Mouse (Mus musculus) kidney, embryonic 14.5 days (tissue): ENCODE measurements around the gene Zfhx3. TPM values are rescaled to one million over a fixed set of nuclear protein-coding genes. Genes with fewer than 3 reads are reported as not detected.
A peak's percentile ranks its signal among the peaks of the same experiment; 100 is the strongest.

Source experiments
- ATAC-seq: fragments of 200-750 bp; cut with Nextera tagmentation; 2 replicates; pipeline ENCODE4 v1.8.0; 2017; ENCODE audit warnings: moderate number of reproducible peaks, mild to moderate bottlenecking, moderate TSS enrichment, moderate library complexity; ENCODE audit not compliant: low FRiP score, low TSS enrichment
- H3K27ac ChIP-seq: fragments of 300-500 bp; sonication (generic); 2 replicates; pipeline ENCODE4 v1.5.1; 2014; ENCODE audit warnings: low read depth, mild to moderate bottlenecking, low read length, moderate library complexity, mixed read lengths
- H3K27me3 ChIP-seq: fragments of 300-500 bp; sonication (generic); 2 replicates; pipeline ENCODE4 v1.6.1; 2014; ENCODE audit warnings: mild to moderate bottlenecking, low read length; ENCODE audit not compliant: control insufficient read depth, insufficient read depth
- H3K36me3 ChIP-seq: fragments of 300-500 bp; sonication (generic); 2 replicates; pipeline ENCODE4 v1.6.1; 2014; ENCODE audit warnings: low read length, mixed read lengths; ENCODE audit not compliant: control insufficient read depth, insufficient read depth
- H3K4me1 ChIP-seq: fragments of 300-500 bp; sonication (generic); 2 replicates; pipeline ENCODE4 v1.6.1; 2014; ENCODE audit warnings: low read length, mixed read lengths; ENCODE audit not compliant: control insufficient read depth, insufficient read depth
- H3K4me2 ChIP-seq: fragments of 300-500 bp; sonication (generic); replicated peaks from 2 replicates; pipeline ENCODE4 v1.6.1; 2014; ENCODE audit warnings: low read depth, mild to moderate bottlenecking, low read length
- H3K4me3 ChIP-seq: fragments of 300-500 bp; sonication (generic); 2 replicates; pipeline ENCODE4 v1.5.1; 2014; ENCODE audit warnings: mild to moderate bottlenecking, low read length
- H3K9ac ChIP-seq: fragments of 300-500 bp; sonication (generic); 2 replicates; pipeline ENCODE4 v1.6.1; 2014; ENCODE audit warnings: low read depth, mild to moderate bottlenecking, low read length, moderate library complexity
- H3K9me3 ChIP-seq: fragments of 300-500 bp; sonication (generic); 2 replicates; pipeline ENCODE4 v1.6.1; 2016; ENCODE audit warnings: low read length; ENCODE audit not compliant: control insufficient read depth
- WGBS: fragments of 180-500 bp; shearing (Covaris S2); extraction: QIAGEN DNeasy Blood & Tissue Kit; methylation state at CpG from one replicate; pipeline ENCODE4 v1.1.7; 2014; 5-methylcytosine and 5-hydroxymethylcytosine counted together
- polyA plus RNA-seq: library from polyadenylated mRNA; unstranded; fragments of >200 nt; fragmentation: Nextera tagmentation; extraction: Ambion mirVana; gene quantifications from 2 replicates; pipeline ENCODE4 v1.2.1, GENCODE M21; 2014

The Zfhx3 gene
- polyA plus RNA-seq, 1 experiment from 2014 or later: 11.7 TPM

DNA sequence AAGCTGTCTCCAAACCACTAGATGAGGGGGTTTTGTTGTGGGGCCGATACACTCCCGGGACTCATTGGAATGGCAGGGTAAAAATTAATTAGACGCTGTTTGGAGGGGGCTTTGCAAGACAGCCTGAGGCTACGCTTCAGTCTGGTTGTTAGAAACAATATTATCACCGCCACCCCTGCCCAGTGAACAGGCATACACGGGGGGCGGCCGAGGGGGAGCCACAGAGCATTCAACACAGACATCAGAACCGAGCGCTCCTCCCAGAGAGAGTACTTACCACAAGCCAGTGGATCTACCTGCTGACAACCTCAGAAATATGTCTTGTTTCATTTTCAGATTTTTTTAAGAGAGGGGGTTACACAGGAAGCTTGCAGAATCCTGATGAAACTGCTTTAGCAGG lies 635.9 kb downstream of the Zfhx3 start:
- Histone ChIP-seq H3K27me3 (no peaks in the 10 kb centered on the region), H3K9ac (no peak overlapping the region), H3K36me3 (no peaks in the 10 kb centered on the region), H3K4me1 (no peaks in the 10 kb centered on the region; the same call in 1 of the 2 replicates), H3K9me3 (no peaks in the 10 kb centered on the region), H3K27ac (no peak overlapping the region), H3K4me2 (no peak overlapping the region), H3K4me3 (no peak overlapping the region)
- ATAC-seq: peak; percentile 28; the same call in 1 of the 2 replicates
- 60% methylated on average over 10 of the region's 10 CpGs for WGBS

DNA sequence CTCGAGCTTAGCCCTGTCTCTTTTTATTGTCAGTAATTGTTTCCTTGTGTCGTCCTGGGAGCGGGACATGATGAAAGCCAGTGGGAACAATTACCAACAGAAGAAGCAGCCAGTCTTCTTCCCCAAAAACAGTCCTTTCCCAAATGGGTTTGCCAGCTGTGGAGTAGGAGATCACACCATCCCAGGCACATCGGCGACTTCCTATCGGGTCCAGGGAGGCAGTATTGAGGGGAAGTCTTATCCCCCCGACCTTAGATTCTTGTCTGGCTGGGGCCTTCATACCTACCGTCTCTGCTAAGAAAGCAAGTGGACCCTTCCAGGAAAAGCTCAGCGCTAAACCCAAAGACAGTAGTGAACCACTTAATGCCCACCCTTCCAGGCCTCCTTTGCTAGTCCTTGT lies 637.4 kb downstream of the Zfhx3 start:
- Histone ChIP-seq H3K36me3 (no peaks in the 10 kb centered on the region), H3K4me3 (no peak overlapping the region), H3K9me3 (no peaks in the 10 kb centered on the region), H3K27me3 (no peaks in the 10 kb centered on the region), H3K27ac (no peak overlapping the region), H3K4me2 (no peak overlapping the region), H3K4me1 (no peaks in the 10 kb centered on the region; the same call in 1 of the 2 replicates), H3K9ac (no peak overlapping the region)
- no peak for ATAC-seq
- WGBS: 49% methylated on average over 9 of the region's 9 CpGs

DNA sequence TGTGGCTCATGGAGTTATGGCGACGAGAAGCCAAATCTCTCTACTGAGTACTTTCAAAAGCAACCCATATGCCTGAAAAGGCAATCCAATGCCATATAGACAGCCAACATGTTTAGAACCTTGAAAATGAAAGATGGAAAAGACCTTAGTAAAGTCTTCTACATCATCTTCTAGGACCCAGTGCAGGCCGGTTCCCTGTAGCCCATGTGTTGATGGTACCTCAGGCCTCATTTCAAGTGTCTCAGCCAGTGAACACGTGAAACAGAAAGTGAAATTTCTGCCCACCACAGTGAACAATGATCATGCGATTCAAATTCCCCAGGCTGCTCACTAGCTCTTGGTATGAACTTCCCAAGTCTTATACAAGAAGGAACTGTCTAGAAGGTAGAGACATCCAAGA lies 637.9 kb downstream of the Zfhx3 start:
- Histone ChIP-seq H3K27me3 (no peaks in the 10 kb centered on the region), H3K4me3 (no peak overlapping the region), H3K36me3 (no peaks in the 10 kb centered on the region), H3K4me2 (no peak overlapping the region), H3K9ac (no peak overlapping the region), H3K9me3 (no peaks in the 10 kb centered on the region), H3K4me1 (no peaks in the 10 kb centered on the region; the same call in 1 of the 2 replicates), H3K27ac (no peak overlapping the region)
- no peak for ATAC-seq
- WGBS: 92% methylated on average over 5 of the region's 5 CpGs

DNA sequence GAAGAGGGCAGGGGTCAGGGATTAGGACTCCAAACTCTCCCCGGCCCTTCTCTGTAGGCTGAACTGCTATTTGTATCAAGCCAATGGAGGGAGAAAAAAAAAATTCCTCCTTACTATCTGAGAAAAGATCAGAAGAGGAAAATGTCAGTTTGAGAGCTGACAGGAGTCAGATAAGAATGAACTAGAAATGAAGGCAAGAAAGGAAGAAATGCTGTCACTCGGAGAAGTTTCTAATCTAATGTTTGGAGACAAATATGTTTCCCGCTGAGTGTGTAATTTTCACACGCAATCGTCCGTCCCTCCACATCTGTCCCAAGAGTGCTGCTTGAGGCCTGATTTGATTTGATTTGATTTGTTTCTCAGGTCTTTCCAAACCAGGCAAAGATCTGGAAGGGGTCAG lies 639.1 kb downstream of the Zfhx3 start:
- ATAC-seq: no peak
- Histone ChIP-seq H3K9me3 (no peaks in the 10 kb centered on the region), H3K9ac (no peak overlapping the region)

DNA sequence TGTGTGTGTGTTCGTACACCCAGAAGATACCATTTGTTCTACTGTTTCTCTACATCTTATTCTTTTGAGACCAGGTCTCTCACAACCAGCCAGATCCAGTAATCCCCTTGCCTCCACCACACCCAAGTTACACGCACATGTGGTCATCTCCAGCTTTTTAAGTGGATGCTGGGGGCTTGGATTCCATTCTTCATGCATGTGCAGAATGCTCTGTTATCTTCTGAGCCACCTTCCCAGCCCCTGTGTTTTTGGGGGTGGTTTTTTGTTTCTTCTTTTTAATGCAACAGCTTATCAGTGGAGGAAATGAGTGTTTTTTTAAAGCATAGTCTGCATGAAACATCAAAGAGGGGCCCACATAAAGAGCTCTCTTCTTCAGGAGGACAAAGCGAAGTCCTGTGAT lies 639.8 kb downstream of the Zfhx3 start:
- Histone ChIP-seq H3K9me3 (no peaks in the 10 kb centered on the region), H3K4me1 (no peaks in the 10 kb centered on the region; the same call in 1 of the 2 replicates), H3K4me3 (no peak overlapping the region), H3K4me2 (no peak overlapping the region), H3K27me3 (no peaks in the 10 kb centered on the region), H3K9ac (no peak overlapping the region), H3K36me3 (no peaks in the 10 kb centered on the region), H3K27ac (no peak overlapping the region)
- 85% methylated on average over 3 of the region's 3 CpGs for WGBS
- ATAC-seq: no peak

More for the DNA sequence above, 639.1 kb downstream of the Zfhx3 start:
- H3K4me2 ChIP-seq: no peak overlapping the region
- H3K36me3 ChIP-seq: no peaks in the 10 kb centered on the region
- 71% methylated on average over 6 of the region's 6 CpGs for WGBS
- no peak overlapping the region for H3K27ac ChIP-seq
- no peaks in the 10 kb centered on the region; the same call in 1 of the 2 replicates for H3K4me1 ChIP-seq
- no peaks in the 10 kb centered on the region for H3K27me3 ChIP-seq
- H3K4me3 ChIP-seq: no peak overlapping the region

DNA sequence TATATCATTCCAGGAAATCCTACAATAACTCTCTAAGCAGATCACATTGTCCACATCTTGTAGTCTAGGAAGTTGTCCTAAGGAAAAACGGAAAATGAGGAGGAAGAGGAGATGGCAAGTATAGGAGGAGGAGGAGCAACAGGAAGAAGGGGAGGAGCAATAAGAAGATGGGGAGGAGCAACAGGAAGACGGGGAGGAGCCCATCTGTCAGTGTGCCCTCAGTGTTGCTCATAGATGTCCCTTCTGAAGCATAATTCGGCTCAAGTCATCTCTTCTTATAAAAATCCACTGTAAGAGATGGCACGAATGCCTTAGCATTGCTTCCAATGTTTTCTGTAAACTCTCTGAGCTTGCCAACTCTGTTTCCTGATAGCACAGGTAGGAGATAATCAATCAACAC lies 640.8 kb downstream of the Zfhx3 start:
- Histone ChIP-seq H3K9me3 (no peaks in the 10 kb centered on the region), H3K4me3 (no peak overlapping the region), H3K4me1 (no peaks in the 10 kb centered on the region), H3K27me3 (no peaks in the 10 kb centered on the region), H3K4me2 (no peak overlapping the region), H3K27ac (no peak overlapping the region), H3K36me3 (no peaks in the 10 kb centered on the region), H3K9ac (no peak overlapping the region)
- no peak for ATAC-seq
- 92% methylated on average over 4 of the region's 4 CpGs for WGBS

DNA sequence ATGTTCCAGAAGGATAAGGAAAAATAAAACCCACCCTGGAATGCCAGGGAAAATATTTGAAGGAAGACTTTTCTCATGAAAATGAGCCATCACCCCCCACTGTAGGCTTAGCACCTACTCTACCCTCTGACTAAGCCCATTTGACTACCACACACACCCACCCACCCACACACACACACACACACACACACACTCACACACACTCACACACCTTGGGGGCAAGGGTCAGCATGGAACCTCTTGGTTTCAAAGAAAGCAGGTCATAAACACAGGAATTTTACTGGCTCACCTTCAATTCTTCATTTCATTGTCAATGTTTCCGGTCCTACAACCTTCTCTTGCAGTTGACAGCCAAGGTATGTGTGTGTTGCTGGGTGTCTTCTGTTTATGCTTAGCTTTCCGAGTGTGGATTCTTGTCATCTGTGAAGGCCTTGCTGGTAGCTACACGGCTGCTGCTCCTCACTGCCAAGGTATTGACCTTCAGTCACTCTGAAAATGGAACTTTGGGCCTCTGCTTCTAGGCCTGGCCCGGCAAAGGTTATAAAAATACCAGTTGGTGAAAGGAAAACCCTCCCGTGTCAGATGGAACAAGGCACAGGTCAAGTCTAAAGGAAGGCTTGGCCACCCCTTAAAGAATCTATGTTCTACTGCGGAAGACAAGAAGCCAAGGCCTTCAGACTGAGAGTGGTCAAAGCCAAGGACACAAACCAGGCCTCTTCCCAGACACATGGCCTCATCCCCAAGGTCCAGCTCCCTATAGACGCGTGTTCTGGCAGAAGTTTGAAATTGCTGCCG lies 641.6 kb downstream of the Zfhx3 start:
- H3K9ac ChIP-seq: no peak overlapping the region
- H3K4me2 ChIP-seq: no peak overlapping the region
- H3K9me3 ChIP-seq: no peaks in the 10 kb centered on the region
- H3K4me3 ChIP-seq: no peak overlapping the region
- no peaks in the 10 kb centered on the region for H3K4me1 ChIP-seq
- H3K27ac ChIP-seq: no peak overlapping the region
- 58% methylated on average over 9 of the region's 9 CpGs for WGBS
- no peak for ATAC-seq
- no peaks in the 10 kb centered on the region for H3K36me3 ChIP-seq
- no peaks in the 10 kb centered on the region for H3K27me3 ChIP-seq

DNA sequence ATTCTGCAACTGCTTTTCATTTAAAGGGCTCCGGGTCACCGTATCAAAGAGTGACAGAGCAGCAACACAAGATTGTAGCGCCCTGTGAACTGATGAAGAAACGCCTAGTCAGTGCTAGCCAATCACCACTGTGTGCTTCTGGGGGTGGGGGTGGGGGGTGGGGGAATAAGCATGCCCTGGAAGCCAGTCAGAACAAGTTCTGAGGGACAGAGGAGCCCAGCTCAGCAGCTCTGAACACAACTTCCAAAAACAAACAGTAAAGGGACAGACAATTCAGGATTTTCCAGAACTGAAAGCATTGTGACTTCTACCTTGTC lies 642.2 kb downstream of the Zfhx3 start:
- H3K9me3 ChIP-seq: no peaks in the 10 kb centered on the region
- H3K4me1 ChIP-seq: no peaks in the 10 kb centered on the region
- H3K36me3 ChIP-seq: no peaks in the 10 kb centered on the region
- H3K27me3 ChIP-seq: no peaks in the 10 kb centered on the region
- H3K9ac ChIP-seq: no peak overlapping the region
- ATAC-seq: no peak
- H3K4me3 ChIP-seq: no peak overlapping the region
- 75% methylated on average over 4 of the region's 4 CpGs for WGBS
- H3K27ac ChIP-seq: no peak overlapping the region
- no peak overlapping the region for H3K4me2 ChIP-seq

DNA sequence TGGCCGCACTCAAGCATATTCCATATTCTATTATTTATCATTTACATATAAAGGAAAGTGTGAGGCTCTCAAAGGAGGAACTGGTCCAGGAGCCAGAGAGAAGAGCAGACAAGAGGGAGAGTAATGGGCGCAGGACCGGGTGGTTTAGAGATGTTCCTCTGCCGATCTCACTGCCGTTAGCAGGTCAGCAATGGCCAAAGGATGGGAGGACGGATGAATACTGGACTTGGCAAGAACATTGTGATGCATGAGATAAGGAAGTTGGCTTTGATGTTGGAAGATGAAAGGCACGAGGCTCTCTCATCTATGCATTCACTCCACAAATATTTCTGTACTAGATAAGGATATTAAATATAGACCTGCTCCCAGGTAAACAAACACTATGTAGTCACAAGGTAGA lies 648.6 kb downstream of the Zfhx3 start:
- H3K4me3 ChIP-seq: no peak overlapping the region
- H3K27ac ChIP-seq: no peak overlapping the region
- H3K27me3 ChIP-seq: no peaks in the 10 kb centered on the region
- H3K9ac ChIP-seq: no peak overlapping the region
- H3K4me1 ChIP-seq: peaks cover 19% of the 10 kb centered on the region; the same call in 1 of the 2 replicates
- no peaks in the 10 kb centered on the region for H3K9me3 ChIP-seq
- WGBS: 85% methylated on average over 7 of the region's 7 CpGs
- no peak overlapping the region for H3K4me2 ChIP-seq
- no peak for ATAC-seq
- H3K36me3 ChIP-seq: no peaks in the 10 kb centered on the region
